Mouse (Mus musculus) brain, embryonic 18.5 days (tissue): ENCODE data around the gene Ccdc107.

Experiments used
- DNase-seq: peaks from one replicate; pipeline ENCODE4 v3.0.0-alpha.2; 2012; ENCODE audit warnings: low read depth, low spot score

Ccdc107 gene

GRCm38 (mm10) chr4:43512653-43513052 lies 20.0 kb downstream of the Ccdc107 start:
- DNase-seq = no peak

DNA sequence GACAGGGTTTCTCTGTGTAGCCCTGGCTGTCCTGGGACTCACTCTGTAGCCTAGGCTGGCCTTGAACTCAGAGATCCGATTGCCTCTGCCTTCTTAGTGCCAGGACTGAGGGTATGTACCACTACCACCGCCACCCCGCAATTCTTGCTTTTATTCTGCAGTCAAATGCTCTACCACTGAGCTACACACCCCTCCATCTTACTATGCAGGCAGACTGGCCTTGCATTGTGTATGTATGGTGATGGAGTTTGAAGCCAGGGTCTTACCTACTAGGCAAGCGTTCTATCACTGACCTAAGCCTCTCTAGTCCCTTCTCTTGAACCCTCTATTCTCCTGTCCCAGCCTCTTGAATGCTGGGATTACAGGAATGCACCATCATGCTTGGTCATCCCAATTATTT lies 20.6 kb downstream of the Ccdc107 start:
- DNase-seq = no peak

GRCm38 (mm10) chr4:43513791-43514190 lies 21.1 kb downstream of the Ccdc107 start:
- no peak for DNase-seq

GRCm38 (mm10) chr4:43515764-43516708 lies 23.3 kb downstream of the Ccdc107 start:
- DNase-seq = no peak

DNA sequence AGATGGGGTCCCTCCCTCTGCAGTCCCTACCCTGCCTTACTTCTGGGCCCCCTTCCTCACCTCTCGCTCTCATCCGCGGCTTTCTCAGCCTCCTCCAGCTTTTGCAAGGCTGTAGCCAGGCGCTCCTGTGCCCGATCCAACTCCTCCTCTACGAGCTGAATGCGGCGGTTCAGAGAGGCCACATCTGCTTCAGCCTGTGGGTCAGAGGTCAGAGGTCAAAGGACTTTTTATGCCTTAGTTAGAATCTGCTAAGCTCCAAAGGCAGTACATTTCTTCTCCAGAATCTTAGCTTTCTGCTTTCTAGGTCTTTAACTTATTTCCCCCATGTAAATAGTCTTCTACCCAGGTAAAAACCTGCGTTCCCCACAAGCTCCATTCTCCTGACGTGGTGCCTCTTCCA lies 26.9 kb downstream of the Ccdc107 start:
- DNase-seq = no peak

- DNase-seq = peak; percentile 55
Observed at GRCm38 (mm10) chr4:43519956-43520355, 27.3 kb downstream of the Ccdc107 start.

GRCm38 (mm10) chr4:43527880-43528279 lies 35.2 kb downstream of the Ccdc107 start:
- DNase-seq = no peak

DNA sequence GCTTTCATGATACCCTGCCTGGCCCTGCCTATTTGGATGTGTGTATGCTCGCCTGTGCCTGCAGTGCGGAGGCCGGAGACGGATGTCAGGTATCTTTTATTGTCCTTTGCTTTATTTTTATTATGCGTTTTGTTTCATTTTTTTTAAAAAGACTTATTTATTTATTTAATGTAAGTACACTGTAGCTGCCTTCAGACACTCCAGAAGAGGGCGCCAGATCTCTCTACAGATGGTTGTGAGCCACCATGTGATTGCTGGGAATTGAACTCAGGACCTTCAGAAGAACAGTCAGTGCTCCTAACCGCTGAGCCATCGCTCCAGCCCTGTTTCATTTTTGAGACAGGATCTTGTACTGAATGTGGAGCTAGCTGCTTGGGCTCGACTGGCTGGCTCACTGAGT lies 35.8 kb downstream of the Ccdc107 start:
- DNase-seq = no peak

GRCm38 (mm10) chr4:43530081-43530501 lies 37.4 kb downstream of the Ccdc107 start:
- DNase-seq = no peak

- DNase-seq = no peak
Observed at GRCm38 (mm10) chr4:43530581-43530980, 37.9 kb downstream of the Ccdc107 start.

DNA sequence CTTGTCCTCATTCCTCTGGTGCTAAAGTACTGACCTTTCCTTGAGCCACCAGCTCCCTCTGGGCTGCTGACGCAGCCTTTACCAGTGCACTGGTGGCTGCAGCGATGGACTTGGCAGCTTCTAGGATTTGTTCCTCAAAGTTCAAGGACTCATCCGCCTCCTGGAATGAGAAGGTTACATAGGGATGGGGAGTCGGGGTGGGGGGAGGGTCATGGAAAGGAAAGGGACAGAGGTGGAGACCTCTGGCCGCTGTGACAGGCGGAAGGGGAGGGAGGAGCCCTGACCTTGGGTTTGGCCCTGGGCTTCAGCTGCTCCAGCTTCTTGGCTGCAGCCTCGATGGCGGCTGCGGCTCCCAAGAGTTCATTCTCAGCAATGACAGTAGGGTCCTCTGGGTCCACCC lies 40.6 kb downstream of the Ccdc107 start:
- DNase-seq = no peak

DNA sequence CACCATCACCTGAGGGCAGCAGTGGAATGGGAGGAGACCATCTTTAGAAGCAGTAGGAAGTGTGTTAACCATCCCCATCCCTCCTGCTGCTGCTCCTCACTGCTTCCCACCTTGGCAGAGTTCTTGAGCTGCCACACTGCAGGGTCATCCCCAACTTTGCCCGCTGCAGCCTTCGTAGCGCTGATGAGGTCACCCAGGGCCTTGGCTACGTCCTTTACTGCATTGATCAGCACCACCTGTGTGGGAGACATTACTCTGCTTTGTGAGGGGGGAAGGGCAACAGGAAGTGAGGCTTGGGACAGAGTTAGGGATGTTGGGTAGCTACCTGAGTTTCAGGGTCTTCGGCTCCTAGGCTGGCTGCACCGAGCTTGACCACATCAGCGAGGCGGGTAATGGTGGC lies 42.9 kb downstream of the Ccdc107 start:
- DNase-seq = no peak

DNA sequence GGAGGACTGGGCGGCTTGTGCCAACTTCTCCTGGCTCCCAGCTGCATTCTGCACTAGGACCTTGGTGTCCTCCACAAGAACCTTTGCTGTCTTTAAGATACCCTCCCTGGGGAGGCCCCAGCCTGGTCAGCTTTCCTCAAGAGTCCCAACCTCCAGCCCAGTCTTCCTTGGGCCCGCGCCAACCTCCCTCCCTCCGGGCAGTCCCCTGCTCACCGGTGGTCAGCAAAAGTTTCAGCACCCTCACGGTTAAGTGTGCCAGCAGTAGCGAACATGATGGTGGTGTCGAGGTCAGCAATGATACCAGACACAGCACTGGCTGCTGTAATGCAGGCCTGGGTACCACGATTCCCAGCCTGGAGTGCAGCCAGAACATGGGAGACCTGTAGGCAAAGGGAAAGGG lies 43.3 kb downstream of the Ccdc107 start:
- no peak for DNase-seq

GRCm38 (mm10) chr4:43542044-43542443 lies 49.3 kb downstream of the Ccdc107 start:
- no peak for DNase-seq
